Mouse (Mus musculus) forebrain, postnatal 0 days (tissue): ENCODE data around the gene Akt2. TPM values are rescaled to one million over a fixed set of nuclear protein-coding genes. Genes with fewer than 3 reads are reported as not detected.
A peak's percentile ranks its signal among the peaks of the same experiment; 100 is the strongest.

Source experiments
- ATAC-seq: fragments of 200-750 bp; cut with Nextera tagmentation; 2 replicates; pipeline ENCODE4 v1.8.0; 2017; ENCODE audit warnings: mild to moderate bottlenecking, moderate library complexity
- DNase-seq: peaks from one replicate; pipeline ENCODE4 v3.0.0-alpha.2; 2015
- H3K27ac ChIP-seq: fragments of 300-500 bp; sonication (generic); 2 replicates; pipeline ENCODE4 v1.5.1; 2014; ENCODE audit warnings: low read depth, mild to moderate bottlenecking, antibody characterized with exemption, low read length, moderate library complexity, mixed read lengths
- H3K27me3 ChIP-seq: fragments of 300-500 bp; sonication (generic); 2 replicates; pipeline ENCODE4 v1.6.1; 2014; ENCODE audit warnings: mild to moderate bottlenecking, low read length, mixed read lengths; ENCODE audit not compliant: insufficient read depth
- H3K36me3 ChIP-seq: fragments of 300-500 bp; sonication (generic); 2 replicates; pipeline ENCODE4 v1.6.1; 2014; ENCODE audit warnings: mild to moderate bottlenecking, moderate library complexity; ENCODE audit not compliant: insufficient read depth
- H3K4me1 ChIP-seq: fragments of 300-500 bp; sonication (generic); 2 replicates; pipeline ENCODE4 v1.6.1; 2014; ENCODE audit warnings: antibody characterized with exemption; ENCODE audit not compliant: insufficient read depth
- H3K4me2 ChIP-seq: fragments of 300-500 bp; sonication (generic); 2 replicates; pipeline ENCODE4 v1.6.1; 2014; ENCODE audit warnings: low read depth, mild to moderate bottlenecking, moderate library complexity
- H3K4me3 ChIP-seq: fragments of 300-500 bp; sonication (generic); 2 replicates; pipeline ENCODE4 v1.5.1; 2014; ENCODE audit warnings: low read depth, low read length, mixed read lengths
- H3K9ac ChIP-seq: fragments of 300-500 bp; sonication (generic); 2 replicates; pipeline ENCODE4 v1.6.1; 2014; ENCODE audit warnings: mild to moderate bottlenecking
- H3K9me3 ChIP-seq: fragments of 300-500 bp; sonication (generic); 2 replicates; pipeline ENCODE4 v1.6.1; 2016; ENCODE audit warnings: low read length
- CTCF ChIP-seq: sonication (generic); IDR thresholded peaks from 2 replicates; pipeline ENCODE4 v1.5.1; 2016; ENCODE audit warnings: antibody characterized with exemption, control low read depth, low read depth
- WGBS: fragments of 180-500 bp; shearing (Covaris S2); extraction: QIAGEN DNeasy Blood & Tissue Kit; methylation state at CpG from one replicate; pipeline ENCODE4 v1.1.7; 2014; 5-methylcytosine and 5-hydroxymethylcytosine counted together
- polyA plus RNA-seq: library from polyadenylated mRNA; unstranded; fragments of >200 nt; fragmentation: Nextera tagmentation; extraction: Ambion mirVana; gene quantifications from 2 replicates; pipeline ENCODE4 v1.2.1, GENCODE M21; 2015
- total RNA-seq: library from RNA; depleted of rRNA; stranded (reverse); fragments of >200 nt; gene quantifications from 2 replicates; pipeline ENCODE4 v1.2.3, GENCODE M21; 2014; rRNA removed

Akt2 gene
- 61.1 and 64.2 TPM in 2 replicates for total RNA-seq
- polyA plus RNA-seq: 53.7 and 53.9 TPM in 2 replicates

- under 1% methylated on average over 51 of the region's 71 CpGs for whole genome bisulfite sequencing
- Histone ChIP-seq H3K27ac (peak within 1 kb of the TSS; percentile 97), H3K4me1 (peaks cover 6% of the 10 kb centered on the region; the same call in 1 of the 2 replicates), H3K4me3 (peak within 1 kb of the TSS; percentile 72), H3K36me3 (no peaks in the 10 kb centered on the region), H3K9ac (peak within 1 kb of the TSS; percentile 82), H3K27me3 (no peaks in the 10 kb centered on the region), H3K9me3 (no peaks in the 10 kb centered on the region), H3K4me2 (peak within 1 kb of the TSS; percentile 73)
- ATAC-seq (peak; percentile 96), DNase-seq (peak; percentile 97)
- peak; percentile 42 for TF ChIP-seq CTCF
Observed at GRCm38 (mm10) chr7:27591266-27592216, at the start of gene Akt2. Akt2 (plus strand) TSS chr7:27591552.

GRCm38 (mm10) chr7:27541922-27542321 is 49.4 kb upstream of the Akt2 start:
- no peak for DNase-seq
- Histone ChIP-seq H3K4me1 (0 out of 2 replicates have a peak, but pooled peaks cover 3% of the 10 kb centered on the region), H3K36me3 (peaks cover 31% of the 10 kb centered on the region), H3K9ac (peak overlapping the region; percentile 66), H3K4me3 (peak overlapping the region; percentile 63), H3K4me2 (peak overlapping the region; percentile 87), H3K27ac (no peak overlapping the region), H3K27me3 (no peaks in the 10 kb centered on the region), H3K9me3 (no peaks in the 10 kb centered on the region)
- no peak for ATAC-seq
- WGBS: 61% methylated on average over 5 of the region's 5 CpGs
- TF ChIP-seq CTCF: no peak

- WGBS: under 1% methylated on average over 30 of the region's 30 CpGs
- peak overlapping the region; percentile 66 for H3K9ac ChIP-seq
- TF ChIP-seq CTCF: no peak
- no peaks in the 10 kb centered on the region for H3K9me3 ChIP-seq
- H3K4me3 ChIP-seq: peak overlapping the region; percentile 63
- 0 out of 2 replicates have a peak, but pooled peaks cover 3% of the 10 kb centered on the region for H3K4me1 ChIP-seq
- peak overlapping the region; percentile 10; the same call in 1 of the 2 replicates for H3K27ac ChIP-seq
- peak overlapping the region; percentile 87 for H3K4me2 ChIP-seq
- H3K36me3 ChIP-seq: peaks cover 26% of the 10 kb centered on the region
- H3K27me3 ChIP-seq: no peaks in the 10 kb centered on the region
- ATAC-seq (peak; percentile 97), DNase-seq (peak; percentile 93)
Observed at GRCm38 (mm10) chr7:27542392-27543033, 48.8 kb upstream of the Akt2 start.

GRCm38 (mm10) chr7:27543065-27543464 is 48.3 kb upstream of the Akt2 start:
- WGBS: 52% methylated on average over 6 of the region's 6 CpGs
- TF ChIP-seq CTCF: no peak
- Histone ChIP-seq H3K27me3 (no peaks in the 10 kb centered on the region), H3K9ac (peak overlapping the region; percentile 66), H3K27ac (peak overlapping the region; percentile 10; the same call in 1 of the 2 replicates), H3K4me1 (0 out of 2 replicates have a peak, but pooled peaks cover 3% of the 10 kb centered on the region), H3K4me2 (peak overlapping the region; percentile 87), H3K4me3 (peak overlapping the region; percentile 63), H3K36me3 (peaks cover 21% of the 10 kb centered on the region), H3K9me3 (no peaks in the 10 kb centered on the region)
- no peak for ATAC-seq
- DNase-seq: no peak

GRCm38 (mm10) chr7:27543851-27544250 is 47.5 kb upstream of the Akt2 start:
- no peak overlapping the region for H3K9ac ChIP-seq
- 90% methylated on average over 4 of the region's 4 CpGs for WGBS
- H3K27me3 ChIP-seq: no peaks in the 10 kb centered on the region
- no peak overlapping the region for H3K27ac ChIP-seq
- H3K4me3 ChIP-seq: no peak overlapping the region
- H3K4me1 ChIP-seq: 0 out of 2 replicates have a peak, but pooled peaks cover 3% of the 10 kb centered on the region
- TF ChIP-seq CTCF: no peak
- H3K4me2 ChIP-seq: no peak overlapping the region
- H3K36me3 ChIP-seq: peaks cover 19% of the 10 kb centered on the region
- H3K9me3 ChIP-seq: no peaks in the 10 kb centered on the region
- ATAC-seq (no peak), DNase-seq (no peak)

- no peaks in the 10 kb centered on the region for H3K27me3 ChIP-seq
- no peak for TF ChIP-seq CTCF
- no peak overlapping the region for H3K27ac ChIP-seq
- no peak overlapping the region for H3K4me3 ChIP-seq
- H3K36me3 ChIP-seq: peaks cover 9% of the 10 kb centered on the region; the same call in 1 of the 2 replicates
- DNase-seq (no peak), ATAC-seq (no peak)
- H3K9ac ChIP-seq: no peak overlapping the region
- H3K4me1 ChIP-seq: 0 out of 2 replicates have a peak, but pooled peaks cover 3% of the 10 kb centered on the region
- 85% methylated on average over 12 of the region's 12 CpGs for WGBS
- H3K4me2 ChIP-seq: no peak overlapping the region
- H3K9me3 ChIP-seq: no peaks in the 10 kb centered on the region
Observed at GRCm38 (mm10) chr7:27544675-27545370, 46.5 kb upstream of the Akt2 start.
